Mouse (Mus musculus) CH12.LX (cell line): ENCODE results near the gene Herc1.
A peak's percentile ranks its signal among the peaks of the same experiment; 100 is the strongest.

Experiments
- CTCF ChIP-seq, 2 experiments: IDR thresholded peaks in 1 of 2; conservative IDR thresholded peaks in 1 of 2; 2 replicates each; pipeline ENCODE4 v1.5.1; 2011 to 2012; ENCODE audit warnings: low read depth in 2 of 2, low read length in 2 of 2, improper control_type of control experiment in 1 of 2, inconsistent platforms in 1 of 2, mild to moderate bottlenecking in 1 of 2, moderate library complexity in 1 of 2
- E2F4 ChIP-seq: IDR thresholded peaks from 2 replicates; pipeline ENCODE4 v1.6.1; 2011; ENCODE audit warnings: low read depth, low read length, improper control_type of control experiment; ENCODE audit not compliant: insufficient replicate concordance
- EP300 ChIP-seq: IDR thresholded peaks from 2 replicates; pipeline ENCODE4 v1.6.1; 2011; ENCODE audit warnings: low read length, improper control_type of control experiment
- MEF2A ChIP-seq: IDR thresholded peaks from 2 replicates; pipeline ENCODE4 v1.6.1; 2014; ENCODE audit warnings: low read depth, mild to moderate bottlenecking, inconsistent platforms, low read length, improper control_type of control experiment, borderline replicate concordance
- NELFE ChIP-seq: IDR thresholded peaks from 2 replicates; pipeline ENCODE4 v1.6.1; 2011; ENCODE audit warnings: low read depth, low read length, improper control_type of control experiment
- RCOR1 ChIP-seq: conservative IDR thresholded peaks from 2 replicates; pipeline ENCODE4 v1.6.1; 2012; ENCODE audit warnings: low read depth, mild to moderate bottlenecking, inconsistent platforms, low read length, improper control_type of control experiment
- UBTF ChIP-seq: IDR thresholded peaks from 2 replicates; pipeline ENCODE4 v1.6.1; 2012; ENCODE audit warnings: low read depth, mild to moderate bottlenecking, inconsistent platforms, low read length, improper control_type of control experiment, moderate library complexity

DNA sequence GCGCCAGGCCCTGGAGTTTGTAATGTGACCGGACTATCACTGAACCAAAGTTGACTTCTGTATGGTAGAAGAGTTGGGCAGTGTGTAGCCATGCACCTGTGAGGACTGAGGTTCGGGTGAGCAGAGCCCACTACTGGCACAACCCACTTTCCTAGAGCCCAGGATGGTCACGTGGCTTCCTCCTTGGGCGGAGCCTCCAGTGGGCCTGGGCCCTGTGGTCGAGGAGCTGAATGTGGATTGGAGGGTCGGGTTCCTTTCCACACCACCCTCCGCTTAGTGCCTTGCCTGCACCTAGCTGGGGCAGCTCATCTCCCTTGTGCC lies 162.1 kb downstream of the Herc1 start:
- TF ChIP-seq UBTF (no peak), NELFE (peak; percentile 74), EP300 (no peak), E2F4 (no peak), MEF2A (no peak), CTCF (conservative IDR thresholded peaks at IDR 0.05 in 1 of 2, IDR thresholded peaks at IDR 0.05 in 1 of 2; ENCODE audit: low read depth in 2 of 2, low read length in 2 of 2) (no peak), RCOR1 (no peak)
